Mouse (Mus musculus) embryonic facial prominence, embryonic 15.5 days (tissue): ENCODE measurements around the gene Ctcf. TPM values are rescaled to one million over a fixed set of nuclear protein-coding genes. Genes with fewer than 3 reads are reported as not detected.
A peak's percentile ranks its signal among the peaks of the same experiment; 100 is the strongest.
"Not testable (repeated sequence)": the region's sequence is repeated elsewhere in the genome, so short reads cannot be mapped to it uniquely, and the experiment has no call there.

Experiments
- ATAC-seq: fragments of 200-750 bp; cut with Nextera tagmentation; 2 replicates; pipeline ENCODE4 v1.8.0; 2017; ENCODE audit warnings: low read depth, moderate TSS enrichment; ENCODE audit not compliant: insufficient number of reproducible peaks, low FRiP score, low TSS enrichment
- H3K27ac ChIP-seq: fragments of 300-500 bp; sonication (generic); replicated peaks from 2 replicates; pipeline ENCODE4 v1.5.1; 2015; ENCODE audit warnings: mild to moderate bottlenecking, inconsistent platforms
- H3K27me3 ChIP-seq: fragments of 300-500 bp; sonication (generic); 2 replicates; pipeline ENCODE4 v1.6.1; 2015; ENCODE audit warnings: inconsistent platforms
- H3K36me3 ChIP-seq: fragments of 300-500 bp; sonication (generic); 2 replicates; pipeline ENCODE4 v1.6.1; 2015; ENCODE audit warnings: mild to moderate bottlenecking, inconsistent platforms
- H3K4me1 ChIP-seq: fragments of 300-500 bp; sonication (generic); 2 replicates; pipeline ENCODE4 v1.6.1; 2015; ENCODE audit warnings: inconsistent platforms
- H3K4me2 ChIP-seq: fragments of 300-500 bp; sonication (generic); replicated peaks from 2 replicates; pipeline ENCODE4 v1.6.1; 2015; ENCODE audit warnings: mild to moderate bottlenecking, inconsistent platforms
- H3K4me3 ChIP-seq: fragments of 300-500 bp; sonication (generic); replicated peaks from 2 replicates; pipeline ENCODE4 v1.5.1; 2015; ENCODE audit warnings: mild to moderate bottlenecking, inconsistent platforms
- H3K9ac ChIP-seq: fragments of 300-500 bp; sonication (generic); 2 replicates; pipeline ENCODE4 v1.6.1; 2015; ENCODE audit warnings: inconsistent platforms
- H3K9me3 ChIP-seq: fragments of 300-500 bp; sonication (generic); replicated peaks from 2 replicates; pipeline ENCODE4 v1.6.1; 2016; ENCODE audit warnings: inconsistent platforms
- WGBS: fragments of 180-500 bp; shearing (Covaris S2); methylation state at CpG from one replicate; pipeline ENCODE4 v1.1.7; 2015; 5-methylcytosine and 5-hydroxymethylcytosine counted together
- polyA plus RNA-seq: library from polyadenylated mRNA; unstranded; fragments of >200 nt; fragmentation: Nextera tagmentation; extraction: Ambion mirVana; gene quantifications from 2 replicates; pipeline ENCODE4 v1.2.1, GENCODE M21; 2015

Gene Ctcf
- polyA plus RNA-seq, result 118 and 122 TPM in 2 replicates

DNA sequence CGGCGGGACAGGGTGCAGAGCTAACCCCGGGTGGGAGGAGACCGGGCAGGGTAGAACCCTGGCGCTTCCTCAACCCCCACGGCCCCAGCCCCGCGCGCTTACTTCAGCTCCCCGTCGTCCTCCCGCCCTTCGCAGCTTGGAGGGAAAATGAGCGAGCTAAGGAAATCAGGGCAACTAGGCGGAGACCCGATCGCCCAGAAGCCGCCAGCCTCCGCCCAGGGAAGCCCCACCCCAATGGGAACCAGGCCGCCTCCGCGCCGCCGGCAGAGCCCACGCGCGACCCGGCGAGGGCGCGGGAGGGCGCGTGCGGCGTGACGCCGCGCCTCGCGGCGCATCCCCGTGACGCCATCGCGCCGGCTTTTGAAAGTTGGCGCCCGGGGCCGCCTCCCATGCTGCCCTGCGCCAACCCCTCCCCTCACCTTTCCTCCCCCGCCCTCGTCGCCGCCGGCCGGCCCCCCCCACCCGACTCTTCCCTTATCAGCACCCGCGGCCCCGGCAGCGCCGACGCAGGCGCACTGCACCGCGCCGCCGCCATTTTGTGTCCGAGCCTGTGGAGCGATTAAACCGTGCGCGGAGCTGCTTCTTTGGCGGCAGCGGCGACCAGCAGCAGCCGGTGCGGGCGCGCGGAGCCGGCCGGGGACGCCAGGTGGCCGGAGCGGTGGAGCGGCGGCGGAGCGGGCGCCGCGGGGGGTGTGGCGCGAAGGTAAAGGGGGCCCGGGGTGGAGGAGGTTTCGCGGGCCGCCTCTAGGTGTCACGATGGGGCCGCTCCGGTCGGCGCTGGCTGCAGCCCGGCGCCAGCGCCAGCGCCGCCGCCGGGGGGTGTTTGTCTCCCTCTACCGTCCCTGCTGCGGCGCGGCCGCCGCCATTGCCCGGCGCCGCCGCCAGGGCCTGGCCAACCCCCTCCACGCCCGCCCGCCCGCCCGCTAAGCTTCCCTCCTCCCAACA lies at the start of gene Ctcf:
Gene Ctcf (plus strand): TSS at position 551 of the 945 bp plus-strand sequence.
- Histone ChIP-seq H3K27me3 (no peaks in the 10 kb centered on the region), H3K9me3 (no peaks in the 10 kb centered on the region), H3K4me2 (peak within 1 kb of the TSS; percentile 72), H3K36me3 (no peaks in the 10 kb centered on the region), H3K4me1 (peaks cover 24% of the 10 kb centered on the region), H3K4me3 (peak within 1 kb of the TSS; percentile 92), H3K27ac (peak within 1 kb of the TSS; percentile 100), H3K9ac (peak within 1 kb of the TSS; percentile 93)
- ATAC-seq, result peak; percentile 95
- under 1% methylated on average over 106 of the region's 126 CpGs for WGBS

- H3K36me3 ChIP-seq, result no peaks in the 10 kb centered on the region
- peaks cover 24% of the 10 kb centered on the region for H3K4me1 ChIP-seq
- 48% methylated on average over 2 of the region's 2 CpGs for WGBS
- H3K4me3 ChIP-seq, result no peak overlapping the region
- H3K27me3 ChIP-seq, result no peaks in the 10 kb centered on the region
- ATAC-seq, result no peak
- H3K27ac ChIP-seq, result no peak overlapping the region
- H3K4me2 ChIP-seq, result no peak overlapping the region
- no peaks in the 10 kb centered on the region for H3K9me3 ChIP-seq
- H3K9ac ChIP-seq, result no peak overlapping the region
Observed at GRCm38 (mm10) chr8:105592431-105592830, 43.9 kb upstream of the Ctcf start.

- peak; percentile 84 for ATAC-seq
- H3K9ac ChIP-seq, result peak overlapping the region; percentile 7; the same call in 1 of the 2 replicates
- no peaks in the 10 kb centered on the region for H3K9me3 ChIP-seq
- 9% methylated on average over 15 of the region's 15 CpGs for WGBS
- H3K4me1 ChIP-seq, result peaks cover 24% of the 10 kb centered on the region
- peak overlapping the region; percentile 29 for H3K4me3 ChIP-seq
- peak overlapping the region; percentile 87 for H3K27ac ChIP-seq
- H3K4me2 ChIP-seq, result peak overlapping the region; percentile 45
- H3K36me3 ChIP-seq, result no peaks in the 10 kb centered on the region
- no peaks in the 10 kb centered on the region for H3K27me3 ChIP-seq
Observed at GRCm38 (mm10) chr8:105593859-105594258, 42.5 kb upstream of the Ctcf start.

DNA sequence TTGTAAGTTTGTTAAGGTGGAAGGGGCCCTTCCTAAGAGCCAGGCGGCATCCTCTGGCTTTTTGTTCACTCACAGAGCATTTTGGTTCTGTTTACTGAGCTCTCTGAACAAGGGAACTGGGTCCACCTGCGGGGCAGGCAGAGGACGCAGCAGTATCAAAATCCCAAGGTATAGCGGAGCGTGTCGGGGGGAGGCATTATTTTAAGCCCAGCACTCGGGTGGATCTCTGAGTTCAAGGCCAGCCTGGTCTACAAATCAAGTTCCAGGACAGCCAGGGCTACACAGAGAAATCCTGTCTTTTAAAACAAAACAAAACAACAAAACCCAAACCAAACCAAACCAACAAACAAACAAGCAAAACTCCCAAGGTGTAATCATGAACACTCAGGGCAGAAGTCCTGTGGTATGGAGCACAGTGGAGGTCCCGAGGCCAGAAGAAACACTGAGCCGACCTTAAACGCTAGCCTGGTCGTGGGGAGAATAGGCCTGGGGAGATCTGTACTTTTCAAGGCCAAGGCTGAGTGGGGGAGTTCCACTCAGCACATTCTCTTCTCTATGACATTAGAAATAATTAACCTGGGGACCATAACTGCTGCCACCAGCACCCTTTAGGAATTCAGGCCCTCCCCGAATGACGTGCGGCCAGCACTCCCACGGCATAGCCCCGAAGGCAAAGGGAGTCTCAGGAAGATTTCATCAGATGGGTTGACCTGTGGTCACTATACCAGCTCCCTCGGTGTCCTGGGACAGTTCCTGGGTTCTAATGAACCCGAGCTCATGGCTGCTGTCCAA lies 41.7 kb upstream of the Ctcf start:
- H3K4me1 ChIP-seq, result peaks cover 24% of the 10 kb centered on the region
- peak overlapping the region; percentile 87 for H3K27ac ChIP-seq
- no peaks in the 10 kb centered on the region for H3K36me3 ChIP-seq
- H3K27me3 ChIP-seq, result no peaks in the 10 kb centered on the region
- peak overlapping the region; percentile 45 for H3K4me2 ChIP-seq
- 74% methylated on average over 18 of the region's 18 CpGs for WGBS
- no peak for ATAC-seq
- H3K9me3 ChIP-seq, result no peaks in the 10 kb centered on the region
- no peak overlapping the region for H3K9ac ChIP-seq
- peak overlapping the region; percentile 29 for H3K4me3 ChIP-seq

DNA sequence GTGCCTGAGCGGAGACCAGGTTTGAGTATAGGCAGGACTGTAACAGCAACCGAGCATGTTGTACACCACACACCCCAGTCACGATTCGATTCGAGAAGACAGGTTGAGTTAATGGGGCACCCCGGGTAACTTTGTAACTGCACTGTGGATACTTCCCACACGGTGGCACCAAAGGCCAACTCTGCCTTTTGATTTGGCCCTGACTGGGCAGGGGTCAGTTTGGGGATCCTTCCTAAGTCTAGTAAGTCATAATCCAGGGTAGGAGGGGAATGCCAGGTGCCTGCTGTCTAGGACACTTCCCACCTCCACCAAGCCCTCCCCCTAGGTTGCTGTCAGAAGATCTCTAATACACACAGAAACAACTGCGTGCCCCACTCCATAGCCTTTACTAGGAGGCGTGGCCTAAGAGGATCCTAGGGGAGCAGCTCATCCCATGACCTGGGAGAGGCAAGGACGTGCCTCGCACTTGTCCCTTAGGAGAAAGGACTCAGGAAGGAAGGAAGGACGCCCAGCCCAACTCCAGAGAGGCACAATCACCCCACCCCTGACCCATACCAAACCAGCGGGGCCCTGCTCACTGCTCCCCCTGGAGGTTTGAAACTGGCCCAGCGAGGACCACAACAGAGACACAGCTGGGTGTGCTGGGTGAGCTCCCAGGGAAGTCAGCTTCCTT lies 39.9 kb upstream of the Ctcf start:
- ATAC-seq, result 0 out of 2 replicates have a peak, but pooled peaks have one; percentile 36
- 8% methylated on average over 14 of the region's 14 CpGs for WGBS
- peak overlapping the region; percentile 35 for H3K4me2 ChIP-seq

GRCm38 (mm10) chr8:105598777-105599176 lies 37.6 kb upstream of the Ctcf start:
- WGBS, result 75% methylated on average over 6 of the region's 6 CpGs
- Histone ChIP-seq H3K4me3 (no peak overlapping the region), H3K36me3 (no peaks in the 10 kb centered on the region), H3K4me1 (peaks cover 22% of the 10 kb centered on the region), H3K27me3 (no peaks in the 10 kb centered on the region), H3K9me3 (no peaks in the 10 kb centered on the region), H3K4me2 (no peak overlapping the region), H3K27ac (no peak overlapping the region), H3K9ac (no peak overlapping the region)
- no peak for ATAC-seq

More for the DNA sequence above, 39.9 kb upstream of the Ctcf start:
- Histone ChIP-seq H3K4me1 (peaks cover 24% of the 10 kb centered on the region), H3K27ac (no peak overlapping the region), H3K9ac (no peak overlapping the region), H3K4me3 (peak overlapping the region; percentile 18; the same call in 1 of the 2 replicates), H3K27me3 (no peaks in the 10 kb centered on the region), H3K36me3 (no peaks in the 10 kb centered on the region), H3K9me3 (no peaks in the 10 kb centered on the region)

DNA sequence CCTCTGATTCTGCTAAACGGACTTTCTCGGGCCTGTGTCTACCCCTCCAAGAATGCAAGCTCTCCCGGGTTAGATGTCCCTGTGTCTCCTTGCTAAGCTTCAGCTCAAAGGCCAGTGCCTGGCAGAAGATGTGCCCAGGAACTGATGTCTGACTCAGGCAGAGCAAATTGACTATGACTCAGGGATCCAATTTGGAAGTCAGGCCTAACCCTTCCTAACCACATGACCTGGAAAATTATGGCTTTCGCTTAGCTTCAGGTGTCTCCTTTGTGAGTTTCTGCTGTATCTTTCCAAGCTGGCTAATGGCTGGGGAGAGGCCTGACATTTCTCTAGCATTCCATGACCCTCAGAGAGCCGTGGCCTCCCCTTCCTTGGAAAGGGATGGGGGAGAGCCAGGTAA lies 35.1 kb upstream of the Ctcf start:
- Histone ChIP-seq H3K9me3 (no peaks in the 10 kb centered on the region), H3K36me3 (no peaks in the 10 kb centered on the region), H3K4me1 (peaks cover 14% of the 10 kb centered on the region), H3K27me3 (no peaks in the 10 kb centered on the region), H3K27ac (no peak overlapping the region), H3K9ac (no peak overlapping the region), H3K4me3 (no peak overlapping the region), H3K4me2 (no peak overlapping the region)
- no peak for ATAC-seq
- 69% methylated on average over 5 of the region's 5 CpGs for WGBS

DNA sequence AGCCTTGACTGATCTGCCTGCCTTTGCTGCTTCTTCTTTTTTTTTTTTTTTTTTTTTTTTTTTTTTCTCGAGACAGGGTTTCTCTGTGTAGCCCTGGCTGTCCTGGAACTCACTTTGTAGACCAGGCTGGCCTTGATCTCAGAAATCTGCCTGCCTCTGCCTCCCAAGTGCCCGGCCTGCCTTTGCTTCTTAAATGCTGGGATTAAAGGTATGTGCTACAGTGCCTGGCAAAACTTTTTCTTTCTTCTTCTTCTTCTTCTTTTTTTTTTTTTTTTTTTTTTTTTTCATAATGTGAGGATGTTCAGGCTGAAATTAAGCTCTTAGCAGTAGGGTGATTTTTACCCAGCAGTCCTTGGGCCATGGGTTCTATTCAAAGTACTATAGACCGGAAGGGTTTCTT lies 33.8 kb upstream of the Ctcf start:
- not testable (repeated sequence) for H3K4me3 ChIP-seq, H3K4me2 ChIP-seq, ATAC-seq, H3K9ac ChIP-seq, H3K36me3 ChIP-seq, H3K9me3 ChIP-seq, H3K27ac ChIP-seq, H3K27me3 ChIP-seq
- H3K4me1 ChIP-seq, result peaks cover 19% of the 10 kb centered on the region
- WGBS, result 88% methylated on average over 3 of the region's 3 CpGs

DNA sequence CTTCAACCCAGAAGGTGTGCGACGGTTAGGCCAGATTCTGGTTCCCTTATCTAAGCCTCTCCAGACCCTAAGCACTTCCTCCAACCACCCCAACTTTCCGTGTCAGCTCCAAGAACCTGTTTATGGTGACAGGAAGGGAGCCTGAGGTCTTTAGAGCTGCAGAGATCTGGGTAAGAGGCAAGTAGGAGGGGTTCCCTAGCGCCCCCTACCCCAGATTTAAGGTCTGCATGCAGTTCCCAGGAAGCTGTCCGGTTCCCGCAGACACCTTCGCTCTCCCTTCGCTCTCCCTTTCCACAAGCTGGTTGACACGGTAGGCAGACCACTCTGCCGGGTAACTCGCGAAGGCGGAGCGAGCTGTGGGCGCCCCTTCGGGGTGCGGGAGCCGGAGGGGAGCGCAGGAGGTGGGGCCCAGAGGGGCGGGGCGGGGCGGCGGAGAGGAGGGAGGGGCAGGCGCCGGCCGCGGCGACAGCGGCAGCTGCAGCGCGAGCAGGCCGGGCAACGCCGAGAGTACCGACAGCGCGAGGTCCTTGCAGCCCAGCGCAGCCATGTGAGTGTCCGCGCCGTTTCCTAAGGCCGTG lies 31.5 kb upstream of the Ctcf start, which contains the start of gene Ripor1:
Gene Ripor1 (plus strand): TSS at position 452 of the 578 bp plus-strand sequence.
- H3K9me3 ChIP-seq, result no peaks in the 10 kb centered on the region
- H3K4me3 ChIP-seq, result peak within 1 kb of the TSS; percentile 82
- no peaks in the 10 kb centered on the region for H3K27me3 ChIP-seq
- peak within 1 kb of the TSS; percentile 93 for H3K4me2 ChIP-seq
- H3K4me1 ChIP-seq, result peaks cover 22% of the 10 kb centered on the region
- H3K36me3 ChIP-seq, result no peaks in the 10 kb centered on the region
- H3K9ac ChIP-seq, result peak within 1 kb of the TSS; percentile 72
- under 1% methylated on average over 32 of the region's 42 CpGs for WGBS
- peak; percentile 89 for ATAC-seq
- H3K27ac ChIP-seq, result peak within 1 kb of the TSS; percentile 89

- Histone ChIP-seq H3K36me3 (no peaks in the 10 kb centered on the region), H3K27ac (peak overlapping the region; percentile 89), H3K9ac (peak overlapping the region; percentile 72), H3K4me1 (peaks cover 22% of the 10 kb centered on the region), H3K9me3 (no peaks in the 10 kb centered on the region), H3K4me3 (peak overlapping the region; percentile 82), H3K27me3 (no peaks in the 10 kb centered on the region), H3K4me2 (peak overlapping the region; percentile 93)
- WGBS, result under 1% methylated on average over 39 of the region's 39 CpGs
- peak; percentile 53 for ATAC-seq
Observed at GRCm38 (mm10) chr8:105605491-105606188, 30.7 kb upstream of the Ctcf start.
